Mouse (Mus musculus) hindbrain, embryonic 10.5 days (tissue): ENCODE measurements around the gene Mmp28. TPM values are rescaled to one million over a fixed set of nuclear protein-coding genes. Genes with fewer than 3 reads are reported as not detected.

Experiments used
- polyA plus RNA-seq: library from polyadenylated mRNA; unstranded; fragments of >200 nt; fragmentation: Nextera tagmentation; extraction: Ambion mirVana; gene quantifications from 2 replicates; pipeline ENCODE4 v1.2.1, GENCODE M21; 2016

The Mmp28 gene
- polyA plus RNA-seq, 1 experiment from 2014 or later = 1.3 TPM

Other genes with a start within 250 kb of the Mmp28 start
- 0.11 and 0.30 TPM in 2 replicates for gene Slfn14, start 176.3 kb downstream of the Mmp28 start, polyA plus RNA-seq
- gene Ap2b1, start 164.0 kb downstream of the Mmp28 start, polyA plus RNA-seq = 78.9 and 89.2 TPM in 2 replicates
- 13.9 and 17.2 TPM in 2 replicates for gene Pex12, start 160.5 kb downstream of the Mmp28 start, polyA plus RNA-seq
- gene Rasl10b, start 53.9 kb downstream of the Mmp28 start, polyA plus RNA-seq = 4.3 and 11.1 TPM in 2 replicates
- 0.27 and 0.39 TPM in 2 replicates for gene Gas2l2, start 33.6 kb downstream of the Mmp28 start, polyA plus RNA-seq
- 0.97 TPM in 1 of 2 replicates, not detected in the other for gene 1700020L24Rik, start 25.4 kb downstream of the Mmp28 start, polyA plus RNA-seq
- 9.2 and 11.3 TPM in 2 replicates for gene Taf15, start 10.0 kb upstream of the Mmp28 start, polyA plus RNA-seq
- 0.10 TPM in 1 of 2 replicates, not detected in the other for gene Heatr9, start 59.1 kb upstream of the Mmp28 start, polyA plus RNA-seq
- not detected in 2 replicates for gene Ccl5, start 67.4 kb upstream of the Mmp28 start, polyA plus RNA-seq
- 1.1 and 1.5 TPM in 2 replicates for gene Ccl9, start 115.6 kb upstream of the Mmp28 start, polyA plus RNA-seq
- gene Ccl6, start 130.0 kb upstream of the Mmp28 start, polyA plus RNA-seq = 1.9 and 3.0 TPM in 2 replicates
- gene Rpl9-ps1, start 182.6 kb upstream of the Mmp28 start, polyA plus RNA-seq = not detected in 2 replicates
- 1.2 and 1.3 TPM in 2 replicates for gene Ccl3, start 186.3 kb upstream of the Mmp28 start, polyA plus RNA-seq
- gene Ccl4, start 199.5 kb upstream of the Mmp28 start, polyA plus RNA-seq = 0.58 TPM in 1 of 2 replicates, not detected in the other
- gene Wfdc17, start 240.9 kb upstream of the Mmp28 start, polyA plus RNA-seq = 0.31 TPM in 1 of 2 replicates, not detected in the other
- not detected in 2 replicates for gene Wfdc18, start 245.9 kb upstream of the Mmp28 start, polyA plus RNA-seq